Mouse (Mus musculus): ENCODE measurements around the gene Sobp. TPM values are rescaled to one million over a fixed set of nuclear protein-coding genes. Genes with fewer than 3 reads are reported as not detected.

Gene Sobp
- polyA plus RNA-seq, 1 experiment from 2014 or later, result 11.1 TPM

- no peaks in the 10 kb centered on the region for H3K27me3 ChIP-seq (ENCODE audit: control insufficient read depth, insufficient read depth, low read length)
- no peaks in the 10 kb centered on the region for H3K36me3 ChIP-seq (ENCODE audit: control insufficient read depth, insufficient read depth, low read length)
- H3K27ac ChIP-seq (ENCODE audit: low read depth, low read length), result 0 out of 2 replicates have a peak overlapping the region, but pooled peaks have one; percentile 17
- H3K9ac ChIP-seq (ENCODE audit: low read depth, low read length), result no peak overlapping the region
- no peak overlapping the region for H3K4me3 ChIP-seq (ENCODE audit: low read depth, low read length)
- peak; percentile 72 for ATAC-seq (ENCODE audit: low FRiP score)
- H3K4me2 ChIP-seq (replicated peaks; ENCODE audit: low read depth, low read length), result no peak overlapping the region
- H3K9me3 ChIP-seq (ENCODE audit: control insufficient read depth, low read length), result no peaks in the 10 kb centered on the region
- DNase-seq (ENCODE audit: low spot score), result peak; percentile 51
- H3K4me1 ChIP-seq (replicated peaks; ENCODE audit: control insufficient read depth, insufficient read depth, low read length), result no peaks in the 10 kb centered on the region
- WGBS, result 49% methylated on average over 7 of the region's 7 CpGs
Observed at GRCm38 (mm10) chr10:42980999-42981757, 193.2 kb downstream of the Sobp start.

DNA sequence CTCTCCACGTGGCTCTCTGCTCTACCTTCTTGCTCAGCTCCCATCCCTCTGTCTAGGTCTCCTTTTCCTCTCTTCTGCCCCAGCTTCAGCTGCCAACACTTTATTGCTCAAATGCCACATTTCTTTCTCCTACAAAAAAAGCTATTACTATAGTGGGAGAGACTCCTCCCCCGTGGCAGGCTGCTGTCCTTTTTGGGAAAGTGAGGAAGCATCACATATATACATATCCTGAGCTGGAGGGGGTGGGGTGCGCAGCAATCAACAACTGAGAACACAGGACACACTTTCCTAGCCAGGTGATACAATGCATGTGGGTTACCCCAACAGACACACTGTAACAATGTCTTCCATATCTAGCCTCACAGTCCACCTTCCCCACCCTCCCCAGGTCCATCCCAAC, 196.0 kb downstream of the Sobp start:
- no peaks in the 10 kb centered on the region for H3K36me3 ChIP-seq (ENCODE audit: control insufficient read depth, insufficient read depth, low read length)
- H3K4me3 ChIP-seq (ENCODE audit: low read depth, low read length), result no peak overlapping the region
- ATAC-seq (ENCODE audit: low FRiP score), result no peak
- H3K9me3 ChIP-seq (ENCODE audit: control insufficient read depth, low read length), result no peaks in the 10 kb centered on the region
- no peak overlapping the region for H3K4me2 ChIP-seq (replicated peaks; ENCODE audit: low read depth, low read length)
- DNase-seq (ENCODE audit: low spot score), result no peak
- no peak overlapping the region for H3K9ac ChIP-seq (ENCODE audit: low read depth, low read length)
- no peak overlapping the region for H3K27ac ChIP-seq (ENCODE audit: low read depth, low read length)
- H3K27me3 ChIP-seq (ENCODE audit: control insufficient read depth, insufficient read depth, low read length), result no peaks in the 10 kb centered on the region
- WGBS, result 63% methylated on average over 3 of the region's 3 CpGs
- H3K4me1 ChIP-seq (replicated peaks; ENCODE audit: control insufficient read depth, insufficient read depth, low read length), result no peaks in the 10 kb centered on the region

- Histone ChIP-seq H3K4me2 (replicated peaks; ENCODE audit: low read depth, low read length) (no peak overlapping the region), H3K27me3 (ENCODE audit: control insufficient read depth, insufficient read depth, low read length) (no peaks in the 10 kb centered on the region), H3K4me3 (ENCODE audit: low read depth, low read length) (no peak overlapping the region), H3K9ac (ENCODE audit: low read depth, low read length) (no peak overlapping the region), H3K9me3 (ENCODE audit: control insufficient read depth, low read length) (no peaks in the 10 kb centered on the region), H3K36me3 (ENCODE audit: control insufficient read depth, insufficient read depth, low read length) (no peaks in the 10 kb centered on the region), H3K27ac (ENCODE audit: low read depth, low read length) (no peak overlapping the region), H3K4me1 (replicated peaks; ENCODE audit: control insufficient read depth, insufficient read depth, low read length) (no peaks in the 10 kb centered on the region)
- ATAC-seq (ENCODE audit: low FRiP score) (no peak), DNase-seq (ENCODE audit: low spot score) (no peak)
- WGBS, result 83% methylated on average over 6 of the region's 6 CpGs
Observed at GRCm38 (mm10) chr10:42976577-42976976, 197.8 kb downstream of the Sobp start.

DNA sequence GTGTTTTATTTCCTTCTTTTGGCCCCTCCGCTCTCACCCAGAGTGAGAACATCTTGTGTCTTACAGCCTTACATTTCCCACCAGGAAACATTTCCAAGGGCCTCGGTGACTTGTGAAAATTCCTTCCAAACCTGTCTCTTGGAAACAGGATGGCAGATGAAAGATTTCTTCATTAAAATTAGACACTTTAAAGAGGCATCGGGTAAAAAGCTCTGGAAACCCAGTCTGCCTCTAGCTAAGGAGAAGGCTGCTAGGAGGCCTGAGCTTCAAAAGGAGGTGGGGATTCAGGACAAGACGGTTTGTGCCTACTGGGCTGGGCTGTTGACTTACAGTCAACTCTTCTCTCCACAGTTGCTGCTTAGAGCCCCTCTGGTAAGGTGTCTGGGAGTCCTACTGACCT, 200.8 kb downstream of the Sobp start:
- H3K9me3 ChIP-seq (ENCODE audit: control insufficient read depth, low read length), result no peaks in the 10 kb centered on the region
- H3K4me2 ChIP-seq (replicated peaks; ENCODE audit: low read depth, low read length), result no peak overlapping the region
- no peak overlapping the region for H3K4me3 ChIP-seq (ENCODE audit: low read depth, low read length)
- H3K27me3 ChIP-seq (ENCODE audit: control insufficient read depth, insufficient read depth, low read length), result no peaks in the 10 kb centered on the region
- H3K27ac ChIP-seq (ENCODE audit: low read depth, low read length), result no peak overlapping the region
- 55% methylated on average over 4 of the region's 4 CpGs for WGBS
- no peak for ATAC-seq (ENCODE audit: low FRiP score)
- H3K4me1 ChIP-seq (replicated peaks; ENCODE audit: control insufficient read depth, insufficient read depth, low read length), result no peaks in the 10 kb centered on the region
- H3K9ac ChIP-seq (ENCODE audit: low read depth, low read length), result no peak overlapping the region
- DNase-seq (ENCODE audit: low spot score), result no peak
- no peaks in the 10 kb centered on the region for H3K36me3 ChIP-seq (ENCODE audit: control insufficient read depth, insufficient read depth, low read length)

- Histone ChIP-seq H3K4me2 (replicated peaks; ENCODE audit: low read depth, low read length) (no peak overlapping the region), H3K9me3 (ENCODE audit: control insufficient read depth, low read length) (no peaks in the 10 kb centered on the region), H3K27ac (ENCODE audit: low read depth, low read length) (no peak overlapping the region), H3K9ac (ENCODE audit: low read depth, low read length) (no peak overlapping the region), H3K27me3 (ENCODE audit: control insufficient read depth, insufficient read depth, low read length) (no peaks in the 10 kb centered on the region), H3K4me1 (replicated peaks; ENCODE audit: control insufficient read depth, insufficient read depth, low read length) (no peaks in the 10 kb centered on the region), H3K36me3 (ENCODE audit: control insufficient read depth, insufficient read depth, low read length) (no peaks in the 10 kb centered on the region), H3K4me3 (ENCODE audit: low read depth, low read length) (no peak overlapping the region)
- DNase-seq (ENCODE audit: low spot score) (peak; percentile 88), ATAC-seq (ENCODE audit: low FRiP score) (peak; percentile 61)
- WGBS, result 31% methylated on average over 18 of the region's 18 CpGs
Observed at GRCm38 (mm10) chr10:42972504-42973172, 201.7 kb downstream of the Sobp start.

- no peak for DNase-seq (ENCODE audit: low spot score)
- WGBS, result 10% methylated on average over 2 of the region's 2 CpGs
- Histone ChIP-seq H3K9ac (ENCODE audit: low read depth, low read length) (no peak overlapping the region), H3K9me3 (ENCODE audit: control insufficient read depth, low read length) (no peaks in the 10 kb centered on the region), H3K4me2 (replicated peaks; ENCODE audit: low read depth, low read length) (no peak overlapping the region), H3K27ac (ENCODE audit: low read depth, low read length) (no peak overlapping the region), H3K27me3 (ENCODE audit: control insufficient read depth, insufficient read depth, low read length) (no peaks in the 10 kb centered on the region), H3K36me3 (ENCODE audit: control insufficient read depth, insufficient read depth, low read length) (no peaks in the 10 kb centered on the region), H3K4me1 (replicated peaks; ENCODE audit: control insufficient read depth, insufficient read depth, low read length) (no peaks in the 10 kb centered on the region), H3K4me3 (ENCODE audit: low read depth, low read length) (no peak overlapping the region)
- ATAC-seq (ENCODE audit: low FRiP score), result no peak
Observed at GRCm38 (mm10) chr10:42968332-42968731, 206.0 kb downstream of the Sobp start.

DNA sequence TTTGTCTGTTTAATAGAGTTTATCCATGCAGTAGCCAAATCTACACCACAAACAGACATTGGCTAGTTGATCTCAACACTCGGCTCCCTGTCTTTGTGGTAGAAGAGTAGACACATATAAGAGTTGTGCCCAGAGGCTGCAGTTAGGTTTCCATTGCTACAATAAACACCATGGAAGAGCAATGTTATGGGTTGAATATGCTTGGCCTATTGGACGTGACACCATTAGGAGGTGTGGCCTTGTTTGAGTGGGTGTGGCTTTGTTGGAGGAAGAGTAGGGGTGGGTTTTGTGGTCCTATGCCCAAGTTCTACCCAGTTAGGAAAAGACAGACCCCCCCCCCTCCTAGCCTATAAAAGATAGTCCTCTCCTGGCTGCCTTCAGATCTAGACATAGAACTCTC, 211.3 kb downstream of the Sobp start:
- Histone ChIP-seq H3K27me3 (ENCODE audit: control insufficient read depth, insufficient read depth, low read length) (no peaks in the 10 kb centered on the region), H3K36me3 (ENCODE audit: control insufficient read depth, insufficient read depth, low read length) (no peaks in the 10 kb centered on the region), H3K4me2 (replicated peaks; ENCODE audit: low read depth, low read length) (no peak overlapping the region), H3K9me3 (ENCODE audit: control insufficient read depth, low read length) (no peaks in the 10 kb centered on the region), H3K4me1 (replicated peaks; ENCODE audit: control insufficient read depth, insufficient read depth, low read length) (0 out of 2 replicates have a peak, but pooled peaks cover 2% of the 10 kb centered on the region), H3K27ac (ENCODE audit: low read depth, low read length) (no peak overlapping the region), H3K4me3 (ENCODE audit: low read depth, low read length) (no peak overlapping the region), H3K9ac (ENCODE audit: low read depth, low read length) (no peak overlapping the region)
- no peak for DNase-seq (ENCODE audit: low spot score)
- whole genome bisulfite sequencing, result 99% methylated on average over 2 of the region's 2 CpGs
- no peak for ATAC-seq (ENCODE audit: low FRiP score)

DNA sequence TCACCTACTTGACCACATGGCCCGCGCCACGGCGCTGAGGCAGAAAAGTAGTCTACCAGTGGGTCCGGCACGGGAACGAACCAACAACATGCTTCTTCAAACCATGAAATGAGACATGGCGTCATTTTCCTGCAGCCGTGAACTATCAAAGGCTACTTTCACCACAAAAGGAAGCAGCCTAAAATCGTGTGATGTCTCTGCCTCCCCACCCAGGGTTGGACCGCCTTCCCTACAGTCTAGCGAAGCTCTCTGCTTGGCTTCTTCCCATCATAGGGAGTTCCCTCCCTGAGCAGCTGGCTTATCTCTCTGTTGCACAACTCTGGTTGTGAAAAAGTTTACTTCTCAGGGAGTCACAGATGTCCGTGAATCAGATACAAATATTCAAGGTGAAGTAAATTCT, 211.7 kb downstream of the Sobp start:
- Histone ChIP-seq H3K4me2 (replicated peaks; ENCODE audit: low read depth, low read length) (no peak overlapping the region), H3K4me3 (ENCODE audit: low read depth, low read length) (no peak overlapping the region), H3K27ac (ENCODE audit: low read depth, low read length) (no peak overlapping the region), H3K9ac (ENCODE audit: low read depth, low read length) (no peak overlapping the region), H3K36me3 (ENCODE audit: control insufficient read depth, insufficient read depth, low read length) (no peaks in the 10 kb centered on the region), H3K9me3 (ENCODE audit: control insufficient read depth, low read length) (no peaks in the 10 kb centered on the region), H3K4me1 (replicated peaks; ENCODE audit: control insufficient read depth, insufficient read depth, low read length) (0 out of 2 replicates have a peak, but pooled peaks cover 2% of the 10 kb centered on the region), H3K27me3 (ENCODE audit: control insufficient read depth, insufficient read depth, low read length) (no peaks in the 10 kb centered on the region)
- DNase-seq (ENCODE audit: low spot score) (no peak), ATAC-seq (ENCODE audit: low FRiP score) (no peak)
- 91% methylated on average over 13 of the region's 13 CpGs for WGBS

- Histone ChIP-seq H3K4me2 (replicated peaks; ENCODE audit: low read depth, low read length) (no peak overlapping the region), H3K9me3 (ENCODE audit: control insufficient read depth, low read length) (no peaks in the 10 kb centered on the region), H3K4me3 (ENCODE audit: low read depth, low read length) (no peak overlapping the region), H3K27ac (ENCODE audit: low read depth, low read length) (no peak overlapping the region), H3K36me3 (ENCODE audit: control insufficient read depth, insufficient read depth, low read length) (no peaks in the 10 kb centered on the region), H3K4me1 (replicated peaks; ENCODE audit: control insufficient read depth, insufficient read depth, low read length) (0 out of 2 replicates have a peak, but pooled peaks cover 2% of the 10 kb centered on the region), H3K9ac (ENCODE audit: low read depth, low read length) (no peak overlapping the region), H3K27me3 (ENCODE audit: control insufficient read depth, insufficient read depth, low read length) (no peaks in the 10 kb centered on the region)
- no peak for DNase-seq (ENCODE audit: low spot score)
- ATAC-seq (ENCODE audit: low FRiP score), result no peak
- 84% methylated on average over 6 of the region's 6 CpGs for WGBS
Observed at GRCm38 (mm10) chr10:42962181-42962601, 212.1 kb downstream of the Sobp start.

Measured in hindbrain, embryonic 11.5 days (tissue).